Mouse (Mus musculus) midbrain, embryonic 15.5 days (tissue): Measurements from ENCODE around the gene Cars2. TPM values are rescaled to one million over a fixed set of nuclear protein-coding genes. Genes with fewer than 3 reads are reported as not detected.
"Not testable (repeated sequence)": the region's sequence is repeated elsewhere in the genome, so short reads cannot be mapped to it uniquely, and the experiment has no call there.

Source experiments
- ATAC-seq: fragments of 200-750 bp; cut with Nextera tagmentation; replicated peaks from 2 replicates; pipeline ENCODE4 v1.8.0; 2017; ENCODE audit warnings: moderate TSS enrichment
- H3K27ac ChIP-seq: fragments of 300-500 bp; sonication (generic); 2 replicates; pipeline ENCODE4 v1.5.1; 2015; ENCODE audit warnings: mild to moderate bottlenecking, inconsistent platforms
- H3K27me3 ChIP-seq: fragments of 300-500 bp; sonication (generic); replicated peaks from 2 replicates; pipeline ENCODE4 v1.6.1; 2015; ENCODE audit warnings: inconsistent platforms
- H3K36me3 ChIP-seq: fragments of 300-500 bp; sonication (generic); replicated peaks from 2 replicates; pipeline ENCODE4 v1.6.1; 2015; ENCODE audit warnings: inconsistent platforms
- H3K4me1 ChIP-seq: fragments of 300-500 bp; sonication (generic); 2 replicates; pipeline ENCODE4 v1.6.1; 2015; ENCODE audit warnings: inconsistent platforms
- H3K4me2 ChIP-seq: fragments of 300-500 bp; sonication (generic); 2 replicates; pipeline ENCODE4 v1.6.1; 2015; ENCODE audit warnings: inconsistent platforms, mild to moderate bottlenecking, moderate library complexity
- H3K4me3 ChIP-seq: fragments of 300-500 bp; sonication (generic); 2 replicates; pipeline ENCODE4 v1.5.1; 2015; ENCODE audit warnings: mild to moderate bottlenecking, inconsistent platforms
- H3K9ac ChIP-seq: fragments of 300-500 bp; sonication (generic); 2 replicates; pipeline ENCODE4 v1.6.1; 2015; ENCODE audit warnings: mild to moderate bottlenecking, inconsistent platforms
- H3K9me3 ChIP-seq: fragments of 300-500 bp; sonication (generic); 2 replicates; pipeline ENCODE4 v1.6.1; 2016; ENCODE audit warnings: inconsistent platforms
- WGBS: fragments of 180-500 bp; shearing (Covaris S2); methylation state at CpG from one replicate; pipeline ENCODE4 v1.1.7; 2015; ENCODE audit warnings: mixed read lengths; 5-methylcytosine and 5-hydroxymethylcytosine counted together
- polyA plus RNA-seq: library from polyadenylated mRNA; unstranded; fragments of >200 nt; fragmentation: Nextera tagmentation; extraction: Ambion mirVana; gene quantifications from 2 replicates; pipeline ENCODE4 v1.2.1, GENCODE M21; 2015

Cars2 gene
- polyA plus RNA-seq, 1 experiment from 2014 or later, result 21.7 TPM

DNA sequence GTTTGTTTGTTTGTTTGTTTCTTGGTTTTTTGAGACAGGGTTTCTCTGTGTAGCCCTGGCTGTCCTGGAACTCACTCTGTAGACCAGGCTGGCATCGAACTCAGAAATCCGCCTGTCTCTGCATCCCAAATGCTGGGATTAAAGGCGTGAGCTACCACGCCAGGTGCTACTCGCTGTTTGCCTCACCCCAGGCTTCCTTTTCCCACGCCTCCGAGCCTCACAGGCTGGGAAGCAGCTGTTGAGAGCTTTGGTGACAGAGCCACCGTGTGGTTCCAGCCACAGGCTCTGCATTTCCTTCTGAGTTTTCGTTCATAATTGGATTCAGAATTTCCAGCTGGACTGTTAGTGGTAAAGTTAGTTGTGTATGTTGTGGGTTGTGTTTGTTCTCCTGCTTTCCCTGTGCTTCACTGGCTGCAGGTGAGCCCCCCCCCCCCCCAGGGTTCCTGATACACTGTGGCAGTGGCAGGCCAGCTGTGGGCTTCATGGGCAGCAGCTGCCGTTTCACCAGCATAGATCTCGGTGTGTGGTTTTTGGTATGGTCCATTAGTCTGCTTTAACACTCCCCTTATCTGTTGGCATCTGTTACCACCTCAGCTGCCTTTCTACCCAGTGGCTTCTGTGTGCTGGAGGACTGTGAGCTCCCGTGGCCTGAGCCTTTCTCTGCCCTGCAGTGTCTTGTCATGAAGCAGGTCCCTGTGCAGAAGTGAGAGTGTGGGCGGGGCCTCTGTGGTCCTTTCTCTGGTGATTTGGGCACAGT lies 46.9 kb downstream of the Cars2 start:
- Histone ChIP-seq H3K9me3 (no peaks in the 10 kb centered on the region), H3K27me3 (no peaks in the 10 kb centered on the region), H3K4me1 (peaks cover 3% of the 10 kb centered on the region), H3K27ac (no peak overlapping the region), H3K4me3 (no peak overlapping the region), H3K9ac (no peak overlapping the region), H3K36me3 (peaks cover 45% of the 10 kb centered on the region), H3K4me2 (no peak overlapping the region)
- ATAC-seq, result no peak
- 85% methylated on average over 13 of the region's 13 CpGs for WGBS

DNA sequence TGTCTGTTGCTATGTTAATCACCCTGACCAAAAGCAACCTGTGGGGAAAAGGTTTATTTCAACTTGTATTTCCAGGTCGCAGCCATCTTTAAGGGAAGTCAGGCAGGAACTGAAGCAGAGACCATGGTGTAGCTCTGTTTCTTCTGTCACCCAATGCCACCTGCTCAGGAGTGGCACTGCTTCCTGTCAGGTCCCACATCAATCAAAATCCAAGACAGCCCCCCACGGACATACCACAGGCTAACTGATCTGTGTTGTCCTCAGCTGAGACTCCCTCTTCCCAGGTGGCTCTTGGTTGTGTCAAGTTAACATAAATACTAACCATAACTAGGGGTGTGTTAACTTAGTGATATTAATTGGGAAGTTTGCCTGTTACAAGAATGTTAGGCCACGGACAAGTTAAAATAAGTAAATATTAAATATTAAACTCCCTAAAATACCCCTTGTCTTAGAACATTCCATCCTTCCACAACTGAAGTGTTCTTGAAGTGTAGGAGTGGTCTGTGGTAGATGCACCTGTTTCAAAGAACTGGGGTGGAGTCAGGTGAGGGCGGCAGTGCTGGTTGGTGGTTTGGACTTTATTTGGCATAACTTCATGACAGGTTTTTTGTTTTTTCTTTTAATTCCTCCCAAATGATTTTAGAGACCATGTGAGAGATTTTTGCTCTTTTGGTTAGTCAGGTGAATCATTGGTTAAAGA lies 51.6 kb downstream of the Cars2 start:
- H3K4me3 ChIP-seq, result no peak overlapping the region
- 89% methylated on average over 4 of the region's 4 CpGs for WGBS
- no peak overlapping the region for H3K9ac ChIP-seq
- H3K9me3 ChIP-seq, result no peaks in the 10 kb centered on the region
- peaks cover 19% of the 10 kb centered on the region for H3K4me1 ChIP-seq
- H3K27me3 ChIP-seq, result peaks cover 9% of the 10 kb centered on the region; the same call in 1 of the 2 replicates
- no peak overlapping the region for H3K4me2 ChIP-seq
- ATAC-seq, result no peak
- H3K27ac ChIP-seq, result no peak overlapping the region
- H3K36me3 ChIP-seq, result peaks cover 10% of the 10 kb centered on the region; the same call in 1 of the 2 replicates

DNA sequence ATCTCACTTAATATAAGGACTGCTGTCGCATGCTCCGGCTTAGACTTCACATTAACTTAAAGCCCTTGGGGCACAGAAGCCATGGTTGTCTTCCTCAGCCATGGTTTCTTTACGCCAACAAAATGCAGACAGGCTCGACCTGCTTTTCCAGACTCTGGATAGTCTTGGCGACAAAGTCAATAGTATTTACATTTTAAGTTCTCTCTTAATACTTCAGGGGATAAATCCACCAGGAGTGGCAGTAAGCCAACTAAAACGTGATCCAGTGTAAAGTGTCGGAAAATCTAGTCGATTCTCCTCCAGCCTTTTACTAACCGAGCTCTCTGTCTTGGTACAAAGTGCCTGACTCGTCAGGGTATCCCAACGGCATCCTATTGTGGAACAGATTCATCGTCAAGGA lies 52.3 kb downstream of the Cars2 start:
- WGBS, result 76% methylated on average over 12 of the region's 12 CpGs
- Histone ChIP-seq H3K27ac (no peak overlapping the region), H3K4me1 (peaks cover 19% of the 10 kb centered on the region), H3K27me3 (peaks cover 9% of the 10 kb centered on the region; the same call in 1 of the 2 replicates), H3K4me2 (peak overlapping the region; percentile 71), H3K9me3 (no peaks in the 10 kb centered on the region), H3K9ac (no peak overlapping the region), H3K36me3 (peaks cover 4% of the 10 kb centered on the region; the same call in 1 of the 2 replicates), H3K4me3 (peak overlapping the region; percentile 78)
- ATAC-seq, result no peak

DNA sequence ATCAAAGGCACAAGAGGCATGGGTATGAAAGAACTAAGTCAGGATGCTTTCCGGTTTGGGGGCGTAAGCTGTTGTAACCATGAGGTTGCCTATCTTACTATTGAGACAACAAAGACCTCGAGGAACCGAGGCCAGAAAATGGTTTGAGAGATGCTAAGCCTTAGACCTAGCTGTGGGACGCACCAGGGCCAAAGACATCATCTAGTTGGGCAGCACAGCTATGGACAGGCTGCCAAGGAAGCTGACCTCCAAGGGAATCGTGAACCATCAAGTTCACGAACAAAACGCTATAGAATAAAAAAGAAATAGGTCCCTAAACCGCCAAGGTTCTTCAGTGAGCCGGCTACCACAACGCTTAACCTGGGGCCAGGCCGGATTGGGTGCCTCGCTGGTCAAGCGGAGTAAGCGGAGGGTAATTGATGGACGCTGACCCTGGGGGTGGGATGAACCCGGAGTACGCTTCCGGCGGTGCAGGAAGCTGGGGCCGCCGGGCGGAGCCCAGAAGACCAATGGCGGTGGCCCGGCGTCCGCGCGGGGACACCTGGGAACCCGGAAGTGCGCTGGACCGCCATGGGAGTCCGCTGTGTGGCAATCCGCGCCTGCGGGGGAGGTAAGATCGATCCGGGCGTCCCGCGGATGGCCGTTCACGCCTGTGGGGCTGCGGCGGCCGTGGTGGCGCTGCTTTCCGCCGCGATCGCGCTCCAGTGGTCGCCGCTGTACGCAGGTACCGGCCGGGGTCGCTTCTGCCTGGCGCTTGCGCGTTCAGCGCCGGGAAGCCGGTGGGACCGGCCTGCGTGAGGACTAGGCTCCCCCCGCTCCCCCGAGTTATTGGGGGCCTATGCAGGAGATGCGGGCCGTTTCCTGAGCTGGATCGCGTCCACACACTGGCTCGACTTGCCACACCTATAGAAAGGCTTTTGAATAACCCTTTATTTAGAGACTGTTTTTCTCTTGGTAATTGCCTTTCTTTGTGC lies 53.3 kb downstream of the Cars2 start, which contains the start of gene Naxd:
Naxd (plus strand) TSS at position 490 of the 974 bp plus-strand sequence.
- WGBS, result 3% methylated on average over 73 of the region's 73 CpGs

DNA sequence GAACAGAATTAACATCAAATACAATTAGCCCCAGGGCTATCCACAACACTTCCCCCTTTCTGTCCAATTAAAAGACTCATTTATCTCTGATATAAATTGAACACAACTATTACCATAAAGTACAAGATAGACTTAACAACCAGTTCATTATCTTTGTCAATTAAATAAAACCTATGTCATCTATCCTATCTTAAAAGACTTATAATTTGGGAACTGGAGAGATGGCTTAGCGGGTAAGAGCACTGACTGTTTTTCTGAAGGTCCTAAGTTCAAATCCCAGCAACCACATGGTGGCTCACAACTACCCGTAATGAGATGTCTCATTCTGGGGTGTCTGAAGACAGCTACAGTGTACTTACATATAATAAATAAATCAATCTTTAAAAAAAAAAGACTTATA lies 58.2 kb downstream of the Cars2 start:
- not testable (repeated sequence) for H3K9me3 ChIP-seq, H3K36me3 ChIP-seq, H3K4me3 ChIP-seq, H3K27ac ChIP-seq, H3K9ac ChIP-seq, H3K4me1 ChIP-seq, H3K4me2 ChIP-seq, ATAC-seq
- peaks cover 28% of the 10 kb centered on the region for H3K27me3 ChIP-seq
- WGBS, result 90% methylated on average over 2 of the region's 2 CpGs

More for the DNA sequence above, 53.3 kb downstream of the Cars2 start, which contains the start of gene Naxd:
- H3K4me3 ChIP-seq, result peak within 1 kb of the TSS; percentile 78
- no peaks in the 10 kb centered on the region for H3K9me3 ChIP-seq
- peak within 1 kb of the TSS; percentile 90 for H3K9ac ChIP-seq
- H3K36me3 ChIP-seq, result no peaks in the 10 kb centered on the region
- peak within 1 kb of the TSS; percentile 85 for H3K27ac ChIP-seq
- ATAC-seq, result peak; percentile 98
- H3K27me3 ChIP-seq, result peaks cover 13% of the 10 kb centered on the region; the same call in 1 of the 2 replicates
- peaks cover 19% of the 10 kb centered on the region for H3K4me1 ChIP-seq
- H3K4me2 ChIP-seq, result peak within 1 kb of the TSS; percentile 71

DNA sequence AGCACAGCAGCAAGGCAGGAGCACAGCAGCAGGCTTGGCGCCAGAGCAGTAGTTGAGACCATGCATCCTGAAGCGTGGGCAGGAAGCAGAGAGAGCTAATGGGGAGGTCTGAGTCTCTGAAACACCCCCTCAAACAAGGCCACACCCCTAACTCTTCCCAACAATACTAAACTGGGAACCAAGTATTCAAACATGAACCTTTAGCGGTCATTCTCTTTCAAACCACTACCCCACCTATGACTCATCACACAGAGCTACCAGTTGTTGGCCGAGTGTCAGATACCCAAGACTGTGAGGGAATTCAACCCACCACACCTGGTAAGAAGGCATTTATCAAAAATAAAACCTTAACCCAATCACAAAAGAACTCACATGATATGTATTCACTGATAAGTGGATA lies 63.4 kb downstream of the Cars2 start:
- H3K4me1 ChIP-seq, result no peaks in the 10 kb centered on the region
- H3K9ac ChIP-seq, result no peak overlapping the region
- no peak overlapping the region for H3K4me3 ChIP-seq
- H3K9me3 ChIP-seq, result no peaks in the 10 kb centered on the region
- H3K27me3 ChIP-seq, result peaks cover 18% of the 10 kb centered on the region
- no peak overlapping the region for H3K27ac ChIP-seq
- H3K4me2 ChIP-seq, result no peak overlapping the region
- no peaks in the 10 kb centered on the region for H3K36me3 ChIP-seq
- ATAC-seq, result no peak
- 80% methylated on average over 4 of the region's 4 CpGs for WGBS

DNA sequence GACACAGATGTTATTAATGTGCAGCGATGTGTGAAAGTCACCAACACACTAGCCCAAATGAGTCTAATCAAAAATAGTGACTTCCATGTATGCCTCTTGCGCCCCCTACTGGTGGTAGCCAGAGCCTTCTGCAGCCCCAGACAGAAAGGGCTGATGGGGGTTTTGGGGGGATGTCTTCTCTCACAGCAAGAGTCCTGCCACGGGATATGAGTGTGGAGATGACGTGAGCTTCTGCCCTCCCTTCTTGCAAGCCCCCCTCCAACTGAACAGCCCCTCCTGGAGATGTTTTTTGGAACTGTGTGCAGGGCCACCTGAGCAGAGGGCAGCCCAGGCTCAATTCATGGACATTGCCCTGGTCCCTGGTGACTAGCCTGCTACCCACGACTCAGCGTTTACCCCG lies 64.4 kb downstream of the Cars2 start:
- Histone ChIP-seq H3K4me1 (no peaks in the 10 kb centered on the region), H3K4me2 (no peak overlapping the region), H3K4me3 (no peak overlapping the region), H3K9me3 (no peaks in the 10 kb centered on the region), H3K27ac (no peak overlapping the region), H3K9ac (no peak overlapping the region), H3K27me3 (peaks cover 13% of the 10 kb centered on the region; the same call in 1 of the 2 replicates), H3K36me3 (no peaks in the 10 kb centered on the region)
- 17% methylated on average over 7 of the region's 7 CpGs for WGBS
- no peak for ATAC-seq

DNA sequence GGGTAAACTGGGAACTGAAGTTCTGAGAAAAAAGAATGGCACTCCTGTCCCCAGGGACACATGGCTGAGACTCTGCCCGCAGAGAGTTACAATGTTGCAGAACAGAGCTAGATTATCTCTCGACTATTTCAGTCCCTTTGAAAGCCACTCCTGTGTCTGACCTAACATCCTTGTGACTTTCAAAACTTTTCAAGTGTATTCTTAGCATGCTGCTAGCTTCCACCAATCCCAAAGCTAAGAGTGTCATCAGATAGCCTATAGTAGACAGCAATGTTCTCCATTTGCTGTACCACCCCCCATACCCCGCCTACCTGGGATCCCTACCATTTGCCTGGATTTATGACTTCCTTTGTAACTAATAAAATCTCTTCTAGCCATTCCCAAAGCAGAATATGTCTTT lies 68.0 kb downstream of the Cars2 start:
- Histone ChIP-seq H3K9me3 (no peaks in the 10 kb centered on the region), H3K4me2 (no peak overlapping the region), H3K4me3 (no peak overlapping the region), H3K27me3 (peaks cover 34% of the 10 kb centered on the region), H3K27ac (no peak overlapping the region), H3K36me3 (no peaks in the 10 kb centered on the region), H3K9ac (no peak overlapping the region), H3K4me1 (peaks cover 10% of the 10 kb centered on the region)
- no peak for ATAC-seq
- whole genome bisulfite sequencing, result 70% methylated on average over 3 of the region's 3 CpGs

DNA sequence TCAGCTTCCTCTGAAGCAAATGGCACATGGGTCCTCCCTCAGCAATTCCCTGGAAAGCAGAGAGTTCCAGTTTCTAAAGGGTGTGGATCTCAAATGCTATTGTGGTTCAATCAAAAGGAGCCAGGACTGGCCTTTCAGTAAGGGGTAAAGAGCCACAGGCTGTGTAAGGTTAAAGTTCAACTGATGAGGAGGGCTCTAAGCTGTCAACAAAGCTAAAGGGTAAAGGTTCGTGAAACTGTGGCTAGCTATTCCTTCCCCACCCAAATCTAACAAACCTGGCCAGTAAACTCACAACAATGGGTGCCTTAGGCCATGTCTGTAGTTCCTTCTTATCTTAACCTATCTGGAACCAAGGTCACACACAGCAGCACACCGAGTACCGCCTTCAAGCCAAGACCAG lies 68.7 kb downstream of the Cars2 start:
- Histone ChIP-seq H3K9ac (no peak overlapping the region), H3K36me3 (no peaks in the 10 kb centered on the region), H3K4me1 (peaks cover 13% of the 10 kb centered on the region), H3K4me2 (no peak overlapping the region), H3K27me3 (peaks cover 40% of the 10 kb centered on the region), H3K4me3 (no peak overlapping the region), H3K27ac (no peak overlapping the region), H3K9me3 (no peaks in the 10 kb centered on the region)
- 67% methylated on average over 3 of the region's 3 CpGs for WGBS
- no peak for ATAC-seq

DNA sequence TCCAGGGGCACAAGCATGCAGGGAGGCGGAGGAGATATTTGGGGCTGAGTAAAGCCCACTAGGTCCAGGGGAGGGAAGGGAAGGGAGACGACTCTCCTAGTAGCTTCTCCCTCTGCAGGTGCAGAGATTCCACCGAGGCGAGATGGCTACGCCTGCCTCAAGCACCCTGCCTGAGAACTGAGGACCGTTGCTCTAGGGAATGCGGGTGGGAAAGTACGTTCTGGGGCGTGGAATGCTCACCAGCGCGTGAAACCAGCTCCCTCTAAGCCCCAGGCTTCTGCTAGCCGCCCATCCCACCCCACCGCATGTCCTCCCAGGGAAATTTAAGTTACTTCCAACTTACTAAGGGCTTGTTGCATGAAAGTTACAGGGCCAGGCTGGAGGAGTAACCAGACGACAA lies 71.0 kb downstream of the Cars2 start:
- 6% methylated on average over 14 of the region's 14 CpGs for WGBS
- no peaks in the 10 kb centered on the region for H3K36me3 ChIP-seq
- H3K4me3 ChIP-seq, result no peak overlapping the region
- no peak overlapping the region for H3K9ac ChIP-seq
- no peak overlapping the region for H3K27ac ChIP-seq
- peaks cover 59% of the 10 kb centered on the region for H3K27me3 ChIP-seq
- peaks cover 19% of the 10 kb centered on the region for H3K4me1 ChIP-seq
- no peak for ATAC-seq
- H3K9me3 ChIP-seq, result no peaks in the 10 kb centered on the region
- H3K4me2 ChIP-seq, result no peak overlapping the region

DNA sequence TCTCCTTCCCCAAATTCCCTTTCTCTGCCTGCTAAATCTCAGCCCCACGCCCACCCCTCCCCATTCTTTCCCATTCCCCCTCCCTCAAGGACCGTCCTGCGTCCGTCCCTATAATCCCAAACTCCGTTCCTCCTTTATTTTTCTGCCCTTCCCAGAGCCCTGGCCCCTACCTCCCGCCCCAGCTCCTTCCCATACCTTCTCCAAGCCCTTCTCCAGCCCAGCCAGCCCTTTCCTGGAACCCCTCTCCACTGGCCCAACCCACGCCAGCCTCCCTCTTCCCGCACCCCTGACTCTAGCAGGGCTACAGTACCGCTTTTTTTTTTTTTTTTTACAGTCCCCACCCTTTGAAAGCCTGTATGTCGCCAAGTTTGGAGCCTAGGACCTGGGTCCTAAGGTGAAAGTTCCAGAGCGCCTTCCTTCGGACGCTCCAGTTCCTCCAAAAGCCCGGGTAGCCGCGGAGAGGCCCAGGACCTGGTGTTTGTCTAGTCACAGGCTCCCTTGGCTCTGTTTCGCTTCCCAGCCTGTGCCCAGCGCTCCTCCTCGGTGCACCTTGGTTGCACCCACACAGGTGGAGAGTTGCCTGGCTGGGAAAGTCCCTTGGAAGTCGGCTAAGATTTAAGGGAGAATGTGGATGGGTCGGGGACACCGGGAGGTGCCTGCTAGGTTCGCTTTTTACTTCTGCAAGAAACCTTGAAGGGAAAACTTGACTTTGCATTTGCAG lies 71.6 kb downstream of the Cars2 start:
- ATAC-seq, result no peak; the same call in 1 of the 2 replicates
- no peaks in the 10 kb centered on the region for H3K36me3 ChIP-seq
- no peak overlapping the region for H3K27ac ChIP-seq
- H3K27me3 ChIP-seq, result peaks cover 64% of the 10 kb centered on the region
- 2% methylated on average over 22 of the region's 23 CpGs for WGBS
- peak overlapping the region; percentile 98 for H3K4me2 ChIP-seq
- no peaks in the 10 kb centered on the region for H3K9me3 ChIP-seq
- peaks cover 19% of the 10 kb centered on the region for H3K4me1 ChIP-seq
- H3K4me3 ChIP-seq, result peak overlapping the region; percentile 47
- H3K9ac ChIP-seq, result no peak overlapping the region
